Mouse (Mus musculus) intestine, embryonic 16.5 days (tissue): ENCODE measurements around the gene Pros1. TPM values are rescaled to one million over a fixed set of nuclear protein-coding genes. Genes with fewer than 3 reads are reported as not detected.

Source experiments
- ATAC-seq: fragments of 200-750 bp; cut with Nextera tagmentation; 2 replicates; pipeline ENCODE4 v1.8.0; 2017; ENCODE audit warnings: moderate TSS enrichment, moderate library complexity
- H3K27ac ChIP-seq: fragments of 300-500 bp; sonication (generic); 2 replicates; pipeline ENCODE4 v1.5.1; 2014; ENCODE audit warnings: mild to moderate bottlenecking, low read length
- H3K27me3 ChIP-seq: fragments of 300-500 bp; sonication (generic); replicated peaks from 2 replicates; pipeline ENCODE4 v1.6.1; 2014; ENCODE audit warnings: low read length, control low read depth, mixed read lengths; ENCODE audit not compliant: control insufficient read depth, insufficient read depth
- H3K36me3 ChIP-seq: fragments of 300-500 bp; sonication (generic); 2 replicates; pipeline ENCODE4 v1.6.1; 2014; ENCODE audit warnings: low read length, control low read depth; ENCODE audit not compliant: control insufficient read depth, insufficient read depth
- H3K4me1 ChIP-seq: fragments of 300-500 bp; sonication (generic); 2 replicates; pipeline ENCODE4 v1.6.1; 2014; ENCODE audit warnings: low read length, control low read depth, mixed read lengths; ENCODE audit not compliant: control insufficient read depth, insufficient read depth
- H3K4me2 ChIP-seq: fragments of 300-500 bp; sonication (generic); 2 replicates; pipeline ENCODE4 v1.6.1; 2014; ENCODE audit warnings: low read depth, low read length, control low read depth
- H3K4me3 ChIP-seq: fragments of 300-500 bp; sonication (generic); 2 replicates; pipeline ENCODE4 v1.5.1; 2014; ENCODE audit warnings: mild to moderate bottlenecking, low read length
- H3K9ac ChIP-seq: fragments of 300-500 bp; sonication (generic); 2 replicates; pipeline ENCODE4 v1.6.1; 2014; ENCODE audit warnings: low read depth, low read length
- H3K9me3 ChIP-seq: fragments of 300-500 bp; sonication (generic); 2 replicates; pipeline ENCODE4 v1.6.1; 2016; ENCODE audit warnings: low read length, control low read depth; ENCODE audit not compliant: control insufficient read depth
- WGBS: fragments of 180-500 bp; shearing (Covaris S2); extraction: QIAGEN DNeasy Blood & Tissue Kit; methylation state at CpG from one replicate; pipeline ENCODE4 v1.1.7; 2014; 5-methylcytosine and 5-hydroxymethylcytosine counted together
- polyA plus RNA-seq: library from polyadenylated mRNA; unstranded; fragments of >200 nt; fragmentation: Nextera tagmentation; extraction: Ambion mirVana; gene quantifications from 2 replicates; pipeline ENCODE4 v1.2.1, GENCODE M21; 2015

The Pros1 gene
- 28.9 and 30.2 TPM in 2 replicates for polyA plus RNA-seq

DNA sequence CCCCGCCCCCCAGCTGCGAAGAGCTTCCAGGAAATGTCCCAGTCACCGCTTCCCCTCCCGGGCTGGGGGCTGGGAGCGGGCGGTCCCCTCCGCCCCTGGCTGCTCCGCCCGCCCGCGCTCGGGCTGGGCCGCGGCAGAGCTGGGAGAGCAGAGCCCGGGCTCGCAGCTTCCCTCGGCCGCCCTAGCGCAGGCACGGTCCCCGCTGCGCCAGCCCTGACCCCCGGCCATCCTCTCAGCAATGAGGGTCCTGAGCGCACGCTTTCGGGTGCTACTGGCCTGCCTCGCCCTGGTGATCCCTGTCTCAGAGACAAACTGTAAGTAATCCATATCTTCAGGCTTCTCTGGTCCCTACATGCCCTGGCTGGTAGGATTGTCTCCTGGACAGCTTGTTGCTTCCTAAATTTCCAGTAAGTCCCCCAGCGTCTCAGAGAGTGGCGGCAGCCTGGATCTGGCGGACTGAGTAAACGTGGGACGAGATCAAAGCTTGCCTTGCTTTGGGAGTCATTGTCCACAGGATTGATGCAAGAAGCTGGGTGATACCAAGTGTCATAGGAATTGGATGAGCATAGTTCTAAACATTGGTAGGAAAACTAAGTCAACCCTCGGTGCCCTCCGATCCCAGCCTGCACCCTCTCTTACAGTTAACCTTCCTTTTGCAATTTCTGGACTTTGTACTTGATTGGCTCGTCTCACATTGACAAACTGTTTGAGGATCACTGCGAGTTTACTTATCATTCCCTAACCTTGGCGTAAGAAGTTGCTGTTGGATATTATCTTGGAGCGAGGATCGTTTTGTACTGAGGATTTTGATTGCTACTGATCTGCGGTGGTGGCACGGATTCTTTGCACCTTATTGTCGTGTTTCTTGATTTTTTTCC is at the start of gene Pros1:
TSS of gene Pros1 (plus strand) at position 117 of the 878 bp plus-strand sequence.
- no peaks in the 10 kb centered on the region for H3K36me3 ChIP-seq

DNA sequence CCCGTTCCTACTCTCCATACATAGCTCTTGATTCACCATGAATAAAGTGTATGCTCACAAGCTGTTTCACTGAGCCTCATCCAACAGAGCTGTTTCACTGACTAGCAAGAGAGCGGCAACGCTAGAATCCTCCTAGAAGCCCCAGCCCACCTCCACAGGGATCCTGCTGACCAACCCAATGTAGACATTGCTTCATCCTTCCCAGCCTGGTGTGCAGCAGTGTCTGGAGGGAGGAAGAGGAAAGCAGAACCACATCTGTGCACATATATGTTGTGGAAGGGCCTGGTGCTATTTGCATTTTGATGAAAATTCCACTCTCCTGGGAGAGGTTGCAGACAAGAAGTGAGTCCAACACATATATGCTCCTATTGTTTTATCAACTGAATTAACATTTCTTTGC is 49.5 kb upstream of the Pros1 start:
- H3K9ac ChIP-seq, result no peak overlapping the region
- peaks cover 5% of the 10 kb centered on the region; the same call in 1 of the 2 replicates for H3K4me1 ChIP-seq
- H3K4me3 ChIP-seq, result no peak overlapping the region
- no peak overlapping the region for H3K4me2 ChIP-seq
- H3K36me3 ChIP-seq, result no peaks in the 10 kb centered on the region
- ATAC-seq, result no peak
- WGBS, result 94% methylated on average over 3 of the region's 3 CpGs
- no peaks in the 10 kb centered on the region for H3K9me3 ChIP-seq
- H3K27me3 ChIP-seq, result no peaks in the 10 kb centered on the region
- H3K27ac ChIP-seq, result no peak overlapping the region

More for the DNA sequence above, at the start of gene Pros1:
- ATAC-seq, result peak; percentile 97
- 3% methylated on average over 42 of the region's 42 CpGs for WGBS
- Histone ChIP-seq H3K4me1 (no peaks in the 10 kb centered on the region), H3K9ac (peak within 1 kb of the TSS; percentile 88), H3K27me3 (no peaks in the 10 kb centered on the region), H3K27ac (peak within 1 kb of the TSS; percentile 79; the same call in 1 of the 2 replicates), H3K4me2 (peak within 1 kb of the TSS; percentile 96), H3K9me3 (no peaks in the 10 kb centered on the region), H3K4me3 (peak within 1 kb of the TSS; percentile 70)

- ATAC-seq, result peak; percentile 94
- no peaks in the 10 kb centered on the region for H3K27me3 ChIP-seq
- peaks cover 5% of the 10 kb centered on the region; the same call in 1 of the 2 replicates for H3K4me1 ChIP-seq
- WGBS, result 57% methylated on average over 8 of the region's 8 CpGs
- no peak overlapping the region for H3K4me3 ChIP-seq
- H3K9me3 ChIP-seq, result no peaks in the 10 kb centered on the region
- no peaks in the 10 kb centered on the region for H3K36me3 ChIP-seq
- H3K4me2 ChIP-seq, result no peak overlapping the region
- H3K27ac ChIP-seq, result peak overlapping the region; percentile 33; the same call in 1 of the 2 replicates
- no peak overlapping the region for H3K9ac ChIP-seq
Measured at GRCm38 (mm10) chr16:62807249-62807979, 46.7 kb upstream of the Pros1 start.

DNA sequence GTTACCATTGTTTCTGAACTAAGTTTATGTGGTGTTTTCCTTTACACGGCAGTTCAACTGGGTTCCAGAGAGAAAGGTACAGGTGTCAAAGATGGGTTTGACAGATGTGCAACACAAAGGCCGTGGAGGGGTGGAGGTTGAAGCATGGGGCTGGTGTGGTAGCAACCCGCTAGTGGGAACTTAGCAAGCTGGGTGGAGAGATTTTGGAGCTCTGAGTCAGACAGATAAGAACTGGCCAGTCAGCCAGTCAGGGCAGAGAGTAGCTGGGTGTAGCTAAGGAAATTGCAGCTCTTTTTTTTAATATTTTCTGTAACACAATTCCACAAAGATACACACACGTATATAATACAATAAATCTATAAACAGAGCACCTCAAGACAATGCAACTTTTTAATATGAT is 43.3 kb upstream of the Pros1 start:
- Histone ChIP-seq H3K36me3 (no peaks in the 10 kb centered on the region), H3K27ac (no peak overlapping the region), H3K4me2 (no peak overlapping the region), H3K27me3 (no peaks in the 10 kb centered on the region), H3K4me3 (no peak overlapping the region), H3K9me3 (no peaks in the 10 kb centered on the region), H3K4me1 (peaks cover 5% of the 10 kb centered on the region; the same call in 1 of the 2 replicates), H3K9ac (no peak overlapping the region)
- no peak for ATAC-seq
- WGBS, result 89% methylated on average over 4 of the region's 4 CpGs

DNA sequence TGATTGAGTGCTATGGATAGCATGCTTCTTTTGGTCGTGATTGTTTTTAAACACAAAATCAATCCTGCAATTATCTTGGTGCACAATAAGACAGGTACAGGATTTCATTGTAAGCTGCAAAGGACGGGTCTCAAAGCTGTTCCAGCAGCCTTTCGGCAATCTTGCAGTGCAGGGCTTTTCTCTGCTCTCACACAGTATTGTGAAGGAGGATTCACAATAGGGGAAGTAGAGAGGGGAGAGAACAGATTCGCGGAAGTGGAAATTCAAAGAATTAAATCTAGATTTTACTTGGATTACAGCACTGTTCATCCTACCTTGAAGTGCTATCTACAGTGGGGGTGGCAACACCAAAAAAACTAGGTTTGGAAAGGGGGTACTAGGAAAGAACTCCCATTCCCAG is 40.3 kb upstream of the Pros1 start:
- Histone ChIP-seq H3K4me3 (no peak overlapping the region), H3K27me3 (no peaks in the 10 kb centered on the region), H3K4me2 (no peak overlapping the region), H3K27ac (no peak overlapping the region), H3K9ac (no peak overlapping the region), H3K4me1 (no peaks in the 10 kb centered on the region), H3K36me3 (no peaks in the 10 kb centered on the region), H3K9me3 (no peaks in the 10 kb centered on the region)
- ATAC-seq, result no peak
- WGBS, result 78% methylated on average over 5 of the region's 5 CpGs

DNA sequence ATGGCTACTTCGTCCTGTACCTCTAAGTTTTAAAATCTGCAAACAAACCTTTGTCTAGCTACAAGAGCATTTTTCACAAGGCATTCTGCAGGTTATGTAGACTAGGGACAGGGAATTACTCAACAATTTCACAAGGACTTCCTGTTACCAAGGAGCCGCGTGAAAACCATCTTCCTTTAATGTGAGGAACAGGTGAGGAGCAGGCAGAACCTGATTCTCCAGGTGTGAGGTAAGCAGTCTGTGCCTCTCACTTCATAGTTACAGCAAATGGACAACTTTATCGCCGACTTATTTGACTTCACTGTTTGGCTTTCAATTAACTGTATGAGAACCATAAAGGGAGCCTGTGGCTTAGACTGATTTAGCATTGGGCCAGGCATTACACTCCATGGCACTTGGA is 39.6 kb upstream of the Pros1 start, which contains the start of gene Stx19:
TSS of gene Stx19 (plus strand) at position 186 of the 400 bp plus-strand sequence.
- peak; percentile 94 for ATAC-seq

DNA sequence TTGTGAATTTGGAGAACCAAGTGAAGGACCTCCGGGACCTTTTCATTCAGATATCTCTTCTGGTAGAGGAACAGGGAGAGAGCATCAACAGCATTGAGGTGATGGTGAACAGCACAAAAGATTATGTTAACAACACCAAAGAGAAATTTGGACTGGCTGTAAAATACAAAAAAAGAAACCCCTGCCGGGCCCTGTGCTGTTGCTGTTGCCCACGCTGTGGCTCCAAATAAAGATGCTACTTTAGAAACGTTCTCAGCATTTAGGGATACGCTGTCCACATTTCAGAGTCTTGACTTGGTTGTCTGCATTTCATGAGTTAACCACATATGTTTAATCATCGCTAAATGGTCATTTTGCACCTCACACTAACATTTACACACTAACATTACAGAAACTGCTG is 31.6 kb upstream of the Pros1 start:
- Histone ChIP-seq H3K9ac (no peak overlapping the region), H3K9me3 (no peaks in the 10 kb centered on the region), H3K4me3 (no peak overlapping the region), H3K27ac (no peak overlapping the region), H3K4me1 (no peaks in the 10 kb centered on the region), H3K4me2 (no peak overlapping the region), H3K36me3 (no peaks in the 10 kb centered on the region), H3K27me3 (no peaks in the 10 kb centered on the region)
- WGBS, result 92% methylated on average over 6 of the region's 6 CpGs
- no peak for ATAC-seq

More for the DNA sequence above, 39.6 kb upstream of the Pros1 start, which contains the start of gene Stx19:
- Histone ChIP-seq H3K27ac (no peak within 1 kb of the TSS), H3K9ac (no peak within 1 kb of the TSS), H3K27me3 (no peaks in the 10 kb centered on the region), H3K9me3 (no peaks in the 10 kb centered on the region), H3K4me1 (no peaks in the 10 kb centered on the region), H3K36me3 (no peaks in the 10 kb centered on the region), H3K4me3 (no peak within 1 kb of the TSS), H3K4me2 (no peak within 1 kb of the TSS)
- 42% methylated on average over 5 of the region's 5 CpGs for WGBS

- Histone ChIP-seq H3K27me3 (no peaks in the 10 kb centered on the region), H3K4me3 (no peak overlapping the region), H3K4me2 (no peak overlapping the region), H3K9me3 (no peaks in the 10 kb centered on the region), H3K36me3 (no peaks in the 10 kb centered on the region), H3K4me1 (no peaks in the 10 kb centered on the region), H3K27ac (no peak overlapping the region), H3K9ac (no peak overlapping the region)
- no peak for ATAC-seq
- WGBS, result 75% methylated on average over 12 of the region's 12 CpGs
Measured at GRCm38 (mm10) chr16:62826156-62827001, 27.7 kb upstream of the Pros1 start.
